Comparison of ENCODE assay signal across 29 mouse cellular contexts in the genomic region with DNA sequence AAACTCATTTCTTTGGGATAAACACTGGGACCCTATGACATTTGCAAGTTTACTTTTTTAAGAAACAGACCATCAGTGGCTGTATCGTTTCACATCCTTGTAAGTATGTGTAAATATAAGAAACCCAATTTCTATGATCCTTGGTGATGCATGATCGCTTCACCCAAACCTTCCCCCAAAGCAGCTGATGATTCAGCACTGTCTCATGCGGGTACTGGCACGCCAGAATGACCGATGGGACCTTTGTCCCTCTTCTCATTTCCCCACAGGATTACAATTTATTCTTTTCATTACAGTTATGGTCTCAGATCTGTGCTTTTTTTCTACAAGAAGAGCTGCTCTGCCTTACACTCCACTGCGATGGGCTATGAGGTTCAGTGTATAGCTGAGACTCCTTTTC. TPM values are rescaled to one million over a fixed set of nuclear protein-coding genes. Genes with fewer than 3 reads are reported as not detected.
DNase-seq lines count a peak whose midpoint lies in the region; ATAC-seq lines count a peak whose summit lies in the region.
"Had no signal": no experiment of that assay in that cellular context is flagged by ENCODE, and none has a peak within 500 bp of the region (broad histone marks: within the 10 kb centered on the region; RNA-seq: fewer than 3 reads in every experiment).

No protein-coding gene starts in this region.

- ATAC-seq in midbrain, embryonic 13.5 days: no peak
- ATAC-seq: activated CD4-positive, CD25-positive, alpha-beta regulatory T cell, adult 4 months; CD4-positive, CD25-positive, alpha-beta regulatory T cell, adult 4 months; forebrain, embryonic 15.5 days; hindbrain, embryonic 16.5 days; intestine, embryonic 15.5 days had no signal

- peak; percentile 44 to 69 for DNase-seq in adrenal gland, adult (ENCODE audit: inconsistent age in 2 of 2, low spot score in 1 of 2)
- no peak for DNase-seq in adrenal gland, postnatal 4 days (ENCODE audit: low spot score in 2 of 2)
- peak; percentile 26 for DNase-seq in adrenal gland, postnatal 25 days
- no peak for DNase-seq in adrenal gland, adult 8-10 months
- DNase-seq in 3T3-L1 (ENCODE audit: low read depth, low spot score) (peak; percentile 71), adipocyte (ENCODE audit: low spot score) (peak; percentile 71)
- no peak for DNase-seq in left cerebral cortex, postnatal 14 days (ENCODE audit: low spot score in 2 of 2)
- DNase-seq: B cell, adult 2 months; cerebellum, adult 18-20 months; cerebellum, adult 9-10 months; cerebellum, postnatal 14 days; gastrocnemius, postnatal 25 days; heart, adult 18-20 months; heart, postnatal 10 days; heart, postnatal 36 days; kidney, adult 11 months had no signal

- 94% methylated on average over 6 of the region's 6 CpGs for WGBS in midbrain, embryonic 13.5 days

- no peak overlapping the region for H3K4me2 ChIP-seq in midbrain, embryonic 13.5 days (replicated peaks)
- H3K4me2 ChIP-seq: forebrain, embryonic 15.5 days; heart, embryonic 12.5 days; heart, embryonic 15.5 days; hindbrain, embryonic 13.5 days; intestine, embryonic 15.5 days had no signal

- H3K4me1 ChIP-seq in midbrain, embryonic 13.5 days (replicated peaks): no peaks in the 10 kb centered on the region
- H3K4me1 ChIP-seq: forebrain, embryonic 10.5 days; forebrain, embryonic 15.5 days; heart, embryonic 12.5 days; heart, embryonic 15.5 days; hindbrain, embryonic 10.5 days; hindbrain, embryonic 13.5 days; intestine, embryonic 15.5 days had no signal

- H3K27ac ChIP-seq in midbrain, embryonic 13.5 days: no peak overlapping the region
- H3K27ac ChIP-seq: forebrain, embryonic 10.5 days; forebrain, embryonic 15.5 days; heart, embryonic 15.5 days; hindbrain, embryonic 10.5 days; hindbrain, embryonic 13.5 days; intestine, embryonic 15.5 days had no signal

- H3K9me3 ChIP-seq in midbrain, embryonic 13.5 days: no peaks in the 10 kb centered on the region
- H3K9me3 ChIP-seq: forebrain, embryonic 10.5 days; forebrain, embryonic 15.5 days; heart, embryonic 12.5 days; heart, embryonic 15.5 days; hindbrain, embryonic 10.5 days; hindbrain, embryonic 13.5 days; intestine, embryonic 15.5 days had no signal

- intact Hi-C loops in left cerebral cortex, postnatal 14 days (cut with DNase I): no loop called here

- no peak overlapping the region for H3K4me3 ChIP-seq in midbrain, embryonic 13.5 days (replicated peaks)
- H3K4me3 ChIP-seq: forebrain, embryonic 10.5 days; forebrain, embryonic 15.5 days; heart, embryonic 12.5 days; heart, embryonic 15.5 days; hindbrain, embryonic 10.5 days; hindbrain, embryonic 13.5 days; intestine, embryonic 15.5 days had no signal

- no peak overlapping the region for H3K9ac ChIP-seq in midbrain, embryonic 13.5 days (replicated peaks)
- H3K9ac ChIP-seq: forebrain, embryonic 15.5 days; heart, embryonic 12.5 days; heart, embryonic 15.5 days; hindbrain, embryonic 13.5 days; intestine, embryonic 15.5 days had no signal

- peaks cover 98% of the 10 kb centered on the region for H3K36me3 ChIP-seq in midbrain, embryonic 13.5 days

- H3K27me3 ChIP-seq in midbrain, embryonic 13.5 days: no peaks in the 10 kb centered on the region
- H3K27me3 ChIP-seq: forebrain, embryonic 15.5 days; heart, embryonic 12.5 days; heart, embryonic 15.5 days; hindbrain, embryonic 13.5 days; intestine, embryonic 15.5 days had no signal

RNA-seq across cellular contexts. Expression of a gene that starts 23.2 kb away (rescaled TPM):
- 10 to 100 TPM in 1 of 2 experiments, 1 to 10 TPM in 1; 8.7 to 13.1 TPM for total RNA-seq in adrenal gland, postnatal 4 days (2021)
- total RNA-seq in adrenal gland, postnatal 25 days (2021): 1.8 and 3.0 TPM in 2 replicates
- total RNA-seq in adrenal gland, adult 8-10 months (2022): 1 to 10 TPM; 2.0 to 4.7 (median 3.6) TPM
- polyA plus RNA-seq in midbrain, embryonic 13.5 days (2015; fragmentation: Nextera tagmentation; extraction: Ambion mirVana): 31.6 and 33.5 TPM in 2 replicates
- 100 to 1,000 TPM; 527 to 537 TPM for total RNA-seq in left cerebral cortex, postnatal 14 days (2021)
- total RNA-seq: gastrocnemius, adult 8-10 months; gastrocnemius, postnatal 25 days; MEL had no signal
- polyA plus RNA-seq: activated CD4-positive, CD25-positive, alpha-beta regulatory T cell, adult 4 months; CD4-positive, CD25-positive, alpha-beta regulatory T cell, adult 4 months had no signal

RNA-seq across cellular contexts. Expression of a gene that starts 56.5 kb away (rescaled TPM):
- 10 to 100 TPM; 88.6 to 95.3 TPM for total RNA-seq in adrenal gland, postnatal 4 days (2021)
- 86.7 and 95.7 TPM in 2 replicates for total RNA-seq in adrenal gland, postnatal 25 days (2021)
- 100 to 1,000 TPM in 2 of 4 experiments, 10 to 100 TPM in 2; 87.2 to 105 (median 95.9) TPM for total RNA-seq in adrenal gland, adult 8-10 months (2022)
- 50.3 and 51.7 TPM in 2 replicates for polyA plus RNA-seq in midbrain, embryonic 13.5 days (2015; fragmentation: Nextera tagmentation; extraction: Ambion mirVana)
- total RNA-seq in left cerebral cortex, postnatal 14 days (2021): 10 to 100 TPM; 87.3 to 90.5 TPM

RNA-seq across cellular contexts. Expression of a gene that starts 56.5 kb away (rescaled TPM):
- 10 to 100 TPM; 28.0 to 30.1 TPM for total RNA-seq in adrenal gland, postnatal 4 days (2021)
- 28.5 and 37.2 TPM in 2 replicates for total RNA-seq in adrenal gland, postnatal 25 days (2021)
- 10 to 100 TPM; 27.3 to 34.7 (median 31.8) TPM for total RNA-seq in adrenal gland, adult 8-10 months (2022)
- polyA plus RNA-seq in midbrain, embryonic 13.5 days (2015; fragmentation: Nextera tagmentation; extraction: Ambion mirVana): 23.7 and 23.8 TPM in 2 replicates
- total RNA-seq in left cerebral cortex, postnatal 14 days (2021): 10 to 100 TPM; 38.3 to 44.2 TPM

Comparison
In these comparisons a context has a peak if more than half of its experiments do, and no peak if none do; other contexts are left out.
1. DNase-seq: peak in adrenal gland, adult (2 of 2), adrenal gland, postnatal 25 days (single experiment), 3T3-L1 (single experiment) and adipocyte (single experiment); none in adrenal gland, postnatal 4 days (0 of 2), adrenal gland, adult 8-10 months (single experiment) and left cerebral cortex, postnatal 14 days (0 of 2).
2. RNA of a gene that starts 23.2 kb away (total RNA-seq): 527 to 537 TPM in left cerebral cortex, postnatal 14 days; 8.7 to 13.1 TPM in adrenal gland, postnatal 4 days, 2.0 to 4.7 TPM in adrenal gland, adult 8-10 months and 1.8 to 3.0 TPM in adrenal gland, postnatal 25 days; every median in the first group is over 10 times any median in the second.